Mouse (Mus musculus) heart, embryonic 11.5 days (tissue): ENCODE results near the gene Hivep1. TPM values are rescaled to one million over a fixed set of nuclear protein-coding genes. Genes with fewer than 3 reads are reported as not detected.

Source experiments
- ATAC-seq: fragments of 200-750 bp; cut with Nextera tagmentation; replicated peaks from 2 replicates; pipeline ENCODE4 v1.8.0; 2017; ENCODE audit warnings: moderate library complexity; ENCODE audit not compliant: insufficient number of reproducible peaks, low FRiP score, low TSS enrichment
- H3K27ac ChIP-seq: fragments of 300-500 bp; sonication (generic); 2 replicates; pipeline ENCODE4 v1.5.1; 2014; ENCODE audit warnings: mild to moderate bottlenecking, low read depth, low read length
- H3K27me3 ChIP-seq: fragments of 300-500 bp; sonication (generic); 2 replicates; pipeline ENCODE4 v1.6.1; 2014; ENCODE audit warnings: mild to moderate bottlenecking, low read length, mixed read lengths; ENCODE audit not compliant: control insufficient read depth, insufficient read depth
- H3K36me3 ChIP-seq: fragments of 300-500 bp; sonication (generic); 2 replicates; pipeline ENCODE4 v1.6.1; 2014; ENCODE audit warnings: mild to moderate bottlenecking, low read length, moderate library complexity, mixed read lengths; ENCODE audit not compliant: control insufficient read depth, insufficient read depth
- H3K4me1 ChIP-seq: fragments of 300-500 bp; sonication (generic); 2 replicates; pipeline ENCODE4 v1.6.1; 2014; ENCODE audit warnings: low read length; ENCODE audit not compliant: control insufficient read depth, insufficient read depth
- H3K4me2 ChIP-seq: fragments of 300-500 bp; sonication (generic); 2 replicates; pipeline ENCODE4 v1.6.1; 2014; ENCODE audit warnings: mild to moderate bottlenecking, moderate library complexity
- H3K4me3 ChIP-seq: fragments of 300-500 bp; sonication (generic); 2 replicates; pipeline ENCODE4 v1.5.1; 2014; ENCODE audit warnings: low read depth, low read length
- H3K9ac ChIP-seq: fragments of 300-500 bp; sonication (generic); 2 replicates; pipeline ENCODE4 v1.6.1; 2014; ENCODE audit warnings: mild to moderate bottlenecking, low read depth, low read length, moderate library complexity
- H3K9me3 ChIP-seq: fragments of 300-500 bp; sonication (generic); replicated peaks from 2 replicates; pipeline ENCODE4 v1.6.1; 2016; ENCODE audit warnings: low read length; ENCODE audit not compliant: control insufficient read depth
- WGBS: fragments of 180-500 bp; shearing (Covaris S2); extraction: QIAGEN DNeasy Blood & Tissue Kit; methylation state at CpG from one replicate; pipeline ENCODE4 v1.1.7; 2014; ENCODE audit not compliant: insufficient replicate concordance; 5-methylcytosine and 5-hydroxymethylcytosine counted together
- polyA plus RNA-seq: library from polyadenylated mRNA; unstranded; fragments of >200 nt; fragmentation: Nextera tagmentation; extraction: Ambion mirVana; gene quantifications from 2 replicates; pipeline ENCODE4 v1.2.1, GENCODE M21; 2014

Hivep1 gene
- polyA plus RNA-seq, 1 experiment from 2014 or later: 11.4 TPM

GRCm38 (mm10) chr13:42050160-42050559 lies 1.7 kb upstream of the Hivep1 start:
- Histone ChIP-seq H3K9me3 (no peaks in the 10 kb centered on the region), H3K27ac (no peak overlapping the region; the same call in 1 of the 2 replicates), H3K27me3 (no peaks in the 10 kb centered on the region), H3K9ac (no peak overlapping the region), H3K4me2 (peak overlapping the region; percentile 86), H3K4me3 (peak overlapping the region; percentile 91), H3K4me1 (peaks cover 9% of the 10 kb centered on the region; the same call in 1 of the 2 replicates), H3K36me3 (no peaks in the 10 kb centered on the region)
- 6% methylated on average over 3 of the region's 3 CpGs for WGBS
- ATAC-seq: no peak

GRCm38 (mm10) chr13:42050880-42051201 lies 980 bp upstream of the Hivep1 start:
- Histone ChIP-seq H3K9ac (peak overlapping the region; percentile 67), H3K4me3 (peak overlapping the region; percentile 91), H3K4me1 (peaks cover 9% of the 10 kb centered on the region; the same call in 1 of the 2 replicates), H3K9me3 (no peaks in the 10 kb centered on the region), H3K27ac (peak overlapping the region; percentile 97), H3K27me3 (no peaks in the 10 kb centered on the region), H3K4me2 (peak overlapping the region; percentile 86), H3K36me3 (no peaks in the 10 kb centered on the region; the same call in 1 of the 2 replicates)
- under 1% methylated on average over 10 of the region's 10 CpGs for WGBS
- no peak for ATAC-seq

- Histone ChIP-seq H3K4me1 (peaks cover 9% of the 10 kb centered on the region; the same call in 1 of the 2 replicates), H3K4me2 (peak overlapping the region; percentile 86), H3K27me3 (no peaks in the 10 kb centered on the region), H3K9me3 (no peaks in the 10 kb centered on the region), H3K36me3 (peaks cover 1% of the 10 kb centered on the region), H3K9ac (peak overlapping the region; percentile 67), H3K27ac (peak overlapping the region; percentile 97), H3K4me3 (peak overlapping the region; percentile 91)
- ATAC-seq: peak; percentile 90
- under 1% methylated on average over 23 of the region's 51 CpGs for WGBS
Measured at GRCm38 (mm10) chr13:42051202-42051906, 467 bp upstream of the Hivep1 start.

GRCm38 (mm10) chr13:42052696-42053541 lies 1.1 kb downstream of the Hivep1 start:
- peak; percentile 31; the same call in 1 of the 2 replicates for ATAC-seq
- Histone ChIP-seq H3K9me3 (no peaks in the 10 kb centered on the region), H3K4me3 (peak overlapping the region; percentile 91), H3K4me2 (peak overlapping the region; percentile 86), H3K36me3 (peaks cover 6% of the 10 kb centered on the region), H3K9ac (peak overlapping the region; percentile 92), H3K4me1 (peaks cover 9% of the 10 kb centered on the region; the same call in 1 of the 2 replicates), H3K27me3 (no peaks in the 10 kb centered on the region), H3K27ac (peak overlapping the region; percentile 97)
- under 1% methylated on average over 35 of the region's 41 CpGs for WGBS

- peak overlapping the region; percentile 92; the same call in 1 of the 2 replicates for H3K9ac ChIP-seq
- H3K4me3 ChIP-seq: peak overlapping the region; percentile 91
- H3K9me3 ChIP-seq: no peaks in the 10 kb centered on the region
- ATAC-seq: no peak
- H3K36me3 ChIP-seq: peaks cover 6% of the 10 kb centered on the region
- no peaks in the 10 kb centered on the region for H3K27me3 ChIP-seq
- H3K4me2 ChIP-seq: peak overlapping the region; percentile 86
- H3K4me1 ChIP-seq: peaks cover 9% of the 10 kb centered on the region; the same call in 1 of the 2 replicates
- no peak overlapping the region for H3K27ac ChIP-seq
- 24% methylated on average over 2 of the region's 2 CpGs for WGBS
Measured at GRCm38 (mm10) chr13:42053656-42054055, 1.8 kb downstream of the Hivep1 start.

GRCm38 (mm10) chr13:42054138-42054537 lies 2.3 kb downstream of the Hivep1 start:
- Histone ChIP-seq H3K27ac (no peak overlapping the region), H3K4me2 (no peak overlapping the region; the same call in 1 of the 2 replicates), H3K36me3 (peaks cover 6% of the 10 kb centered on the region), H3K4me3 (no peak overlapping the region), H3K9ac (no peak overlapping the region), H3K4me1 (peaks cover 7% of the 10 kb centered on the region; the same call in 1 of the 2 replicates), H3K9me3 (no peaks in the 10 kb centered on the region), H3K27me3 (no peaks in the 10 kb centered on the region)
- ATAC-seq: no peak
- WGBS: 37% methylated on average over 3 of the region's 3 CpGs

GRCm38 (mm10) chr13:42056712-42057332 lies 5.0 kb downstream of the Hivep1 start:
- Histone ChIP-seq H3K9ac (no peak overlapping the region), H3K4me3 (no peak overlapping the region), H3K4me1 (peaks cover 4% of the 10 kb centered on the region; the same call in 1 of the 2 replicates), H3K4me2 (no peak overlapping the region), H3K36me3 (peaks cover 6% of the 10 kb centered on the region), H3K27me3 (no peaks in the 10 kb centered on the region), H3K27ac (no peak overlapping the region), H3K9me3 (no peaks in the 10 kb centered on the region)
- 78% methylated on average over 2 of the region's 2 CpGs for WGBS
- ATAC-seq: no peak
